Mouse (Mus musculus) embryonic facial prominence, embryonic 11.5 days (tissue): ENCODE measurements at regions not wholly inside any gene's neighbourhood (a gene's known extent, or its start where the extent isn't known, plus 50 kb on each side); places are given as distances from the start of the nearest gene placed in this dataset.

ENCODE experiments used
- ATAC-seq: fragments of 200-750 bp; cut with Nextera tagmentation; replicated peaks from 2 replicates; pipeline ENCODE4 v1.8.0; 2017; ENCODE audit warnings: low read depth; ENCODE audit not compliant: insufficient number of reproducible peaks, low FRiP score, low TSS enrichment
- DNase-seq: peaks from one replicate; pipeline ENCODE4 v3.0.0-alpha.2; 2015; ENCODE audit warnings: low spot score
- H3K27ac ChIP-seq: fragments of 300-500 bp; sonication (generic); replicated peaks from 2 replicates; pipeline ENCODE4 v1.5.1; 2014; ENCODE audit warnings: mild to moderate bottlenecking, low read depth, low read length, control low read depth
- H3K27me3 ChIP-seq: fragments of 300-500 bp; sonication (generic); 2 replicates; pipeline ENCODE4 v1.6.1; 2014; ENCODE audit warnings: mild to moderate bottlenecking, low read length, moderate library complexity, mixed read lengths; ENCODE audit not compliant: control insufficient read depth, insufficient read depth
- H3K36me3 ChIP-seq: fragments of 300-500 bp; sonication (generic); replicated peaks from 2 replicates; pipeline ENCODE4 v1.6.1; 2014; ENCODE audit warnings: low read depth, mild to moderate bottlenecking, low read length, moderate library complexity, mixed read lengths; ENCODE audit not compliant: control insufficient read depth, insufficient read depth
- H3K4me1 ChIP-seq: fragments of 300-500 bp; sonication (generic); 2 replicates; pipeline ENCODE4 v1.6.1; 2014; ENCODE audit warnings: low read length, mixed read lengths; ENCODE audit not compliant: control insufficient read depth, insufficient read depth
- H3K4me2 ChIP-seq: fragments of 300-500 bp; sonication (generic); 2 replicates; pipeline ENCODE4 v1.6.1; 2014; ENCODE audit warnings: low read depth, mild to moderate bottlenecking, control low read depth, low read length, moderate library complexity
- H3K4me3 ChIP-seq: fragments of 300-500 bp; sonication (generic); 2 replicates; pipeline ENCODE4 v1.5.1; 2014; ENCODE audit warnings: low read depth, low read length, control low read depth
- H3K9ac ChIP-seq: fragments of 300-500 bp; sonication (generic); replicated peaks from 2 replicates; pipeline ENCODE4 v1.6.1; 2014; ENCODE audit warnings: mild to moderate bottlenecking, control low read depth, low read length
- H3K9me3 ChIP-seq: fragments of 300-500 bp; sonication (generic); replicated peaks from 2 replicates; pipeline ENCODE4 v1.6.1; 2016; ENCODE audit warnings: mild to moderate bottlenecking, low read length, inconsistent platforms, mixed read lengths; ENCODE audit not compliant: control insufficient read depth
- WGBS: fragments of 180-500 bp; shearing (Covaris S2); extraction: QIAGEN DNeasy Blood & Tissue Kit; methylation state at CpG from one replicate; pipeline ENCODE4 v1.1.7; 2014; 5-methylcytosine and 5-hydroxymethylcytosine counted together

- Histone ChIP-seq H3K9me3 (no peaks in the 10 kb centered on the region), H3K27me3 (no peaks in the 10 kb centered on the region), H3K4me1 (no peaks in the 10 kb centered on the region), H3K4me2 (no peak overlapping the region), H3K27ac (no peak overlapping the region), H3K9ac (no peak overlapping the region), H3K4me3 (no peak overlapping the region), H3K36me3 (no peaks in the 10 kb centered on the region)
- no peak for DNase-seq
- ATAC-seq: no peak
- 73% methylated on average over 3 of the region's 3 CpGs for WGBS
These were observed 180.5 kb downstream of the Ppp1r3a start for GRCm38 (mm10) chr6:14574607-14575006.

- no peak overlapping the region for H3K9ac ChIP-seq
- no peaks in the 10 kb centered on the region for H3K27me3 ChIP-seq
- H3K4me2 ChIP-seq: no peak overlapping the region
- H3K4me3 ChIP-seq: no peak overlapping the region
- H3K4me1 ChIP-seq: no peaks in the 10 kb centered on the region
- DNase-seq (no peak), ATAC-seq (no peak)
- no peaks in the 10 kb centered on the region for H3K36me3 ChIP-seq
- 38% methylated on average over 2 of the region's 2 CpGs for whole genome bisulfite sequencing
- H3K27ac ChIP-seq: no peak overlapping the region
- H3K9me3 ChIP-seq: no peaks in the 10 kb centered on the region
These were observed 182.1 kb downstream of the Ppp1r3a start for GRCm38 (mm10) chr6:14573001-14573400.

GRCm38 (mm10) chr6:14540333-14540732 lies 214.7 kb downstream of the Ppp1r3a start:
- no peak overlapping the region for H3K27ac ChIP-seq
- no peak overlapping the region for H3K4me2 ChIP-seq
- no peak for DNase-seq
- 88% methylated on average over 5 of the region's 5 CpGs for WGBS
- ATAC-seq: no peak
- H3K36me3 ChIP-seq: no peaks in the 10 kb centered on the region
- no peaks in the 10 kb centered on the region for H3K4me1 ChIP-seq
- H3K9me3 ChIP-seq: no peaks in the 10 kb centered on the region
- no peaks in the 10 kb centered on the region for H3K27me3 ChIP-seq
- no peak overlapping the region for H3K9ac ChIP-seq
- H3K4me3 ChIP-seq: no peak overlapping the region

GRCm38 (mm10) chr6:14529096-14529495 lies 226.0 kb downstream of the Ppp1r3a start:
- no peak overlapping the region for H3K27ac ChIP-seq
- ATAC-seq: no peak
- no peak overlapping the region for H3K4me3 ChIP-seq
- no peaks in the 10 kb centered on the region for H3K9me3 ChIP-seq
- no peak overlapping the region for H3K4me2 ChIP-seq
- WGBS: 36% methylated on average over 2 of the region's 2 CpGs
- DNase-seq: no peak
- H3K27me3 ChIP-seq: no peaks in the 10 kb centered on the region
- no peaks in the 10 kb centered on the region for H3K4me1 ChIP-seq
- H3K9ac ChIP-seq: no peak overlapping the region
- H3K36me3 ChIP-seq: no peaks in the 10 kb centered on the region

- DNase-seq: no peak
- Histone ChIP-seq H3K4me3 (no peak overlapping the region), H3K27ac (no peak overlapping the region), H3K4me1 (no peaks in the 10 kb centered on the region), H3K4me2 (no peak overlapping the region), H3K36me3 (no peaks in the 10 kb centered on the region), H3K9me3 (no peaks in the 10 kb centered on the region), H3K27me3 (no peaks in the 10 kb centered on the region), H3K9ac (no peak overlapping the region)
- 43% methylated on average over 7 of the region's 7 CpGs for WGBS
- no peak for ATAC-seq
These were observed 226.5 kb downstream of the Ppp1r3a start for GRCm38 (mm10) chr6:14528564-14528963.

GRCm38 (mm10) chr6:14522742-14523141 lies 232.3 kb downstream of the Ppp1r3a start:
- no peak overlapping the region for H3K4me2 ChIP-seq
- peak; percentile 42 for DNase-seq
- H3K9ac ChIP-seq: no peak overlapping the region
- H3K36me3 ChIP-seq: no peaks in the 10 kb centered on the region
- H3K27me3 ChIP-seq: no peaks in the 10 kb centered on the region
- H3K4me3 ChIP-seq: no peak overlapping the region
- WGBS: 19% methylated on average over 2 of the region's 2 CpGs
- H3K9me3 ChIP-seq: no peaks in the 10 kb centered on the region
- no peak overlapping the region for H3K27ac ChIP-seq
- no peaks in the 10 kb centered on the region for H3K4me1 ChIP-seq
- no peak for ATAC-seq

- ATAC-seq: no peak
- H3K9me3 ChIP-seq: no peaks in the 10 kb centered on the region
- H3K4me1 ChIP-seq: no peaks in the 10 kb centered on the region
- no peak overlapping the region for H3K4me3 ChIP-seq
- H3K27me3 ChIP-seq: no peaks in the 10 kb centered on the region
- H3K36me3 ChIP-seq: no peaks in the 10 kb centered on the region
- WGBS: 85% methylated on average over 1 of the region's 1 CpGs
- no peak for DNase-seq
- no peak overlapping the region for H3K27ac ChIP-seq
- no peak overlapping the region for H3K4me2 ChIP-seq
- H3K9ac ChIP-seq: no peak overlapping the region
These were observed 233.8 kb downstream of the Ppp1r3a start for GRCm38 (mm10) chr6:14521321-14521720.

GRCm38 (mm10) chr6:14504171-14504570 lies 250.9 kb downstream of the Ppp1r3a start:
- Histone ChIP-seq H3K9me3 (no peaks in the 10 kb centered on the region), H3K36me3 (no peaks in the 10 kb centered on the region), H3K9ac (no peak overlapping the region), H3K27ac (no peak overlapping the region), H3K27me3 (no peaks in the 10 kb centered on the region), H3K4me2 (no peak overlapping the region), H3K4me1 (no peaks in the 10 kb centered on the region), H3K4me3 (no peak overlapping the region)
- ATAC-seq (no peak), DNase-seq (peak; percentile 70)
- WGBS: 63% methylated on average over 1 of the region's 1 CpGs
